8 mouse cellular contexts compared by ENCODE assay signal in genomic region chr6:5442316-5443085, GRCm38 (mm10). TPM values are rescaled to one million over a fixed set of nuclear protein-coding genes. Genes with fewer than 3 reads are reported as not detected.
DNase-seq lines count a peak whose midpoint lies in the region; ATAC-seq lines count a peak whose summit lies in the region.

No protein-coding gene starts in this region.

- no peaks in the 10 kb centered on the region for H3K27me3 ChIP-seq in intestine, embryonic 14.5 days (replicated peaks; ENCODE audit: control insufficient read depth, insufficient read depth, low read length)
- H3K27me3 ChIP-seq in limb, embryonic 15.5 days: no peaks in the 10 kb centered on the region
- H3K27me3 ChIP-seq in neural tube, embryonic 13.5 days: no peaks in the 10 kb centered on the region

- peaks cover 13% of the 10 kb centered on the region; the same call in 1 of the 2 replicates for H3K4me1 ChIP-seq in intestine, embryonic 14.5 days (replicated peaks; ENCODE audit: control insufficient read depth, insufficient read depth, low read length)
- peaks cover 12% of the 10 kb centered on the region for H3K4me1 ChIP-seq in limb, embryonic 15.5 days
- peaks cover 11% of the 10 kb centered on the region; the same call in 1 of the 2 replicates for H3K4me1 ChIP-seq in neural tube, embryonic 13.5 days (replicated peaks)

- ATAC-seq in intestine, embryonic 14.5 days (replicated peaks; ENCODE audit: low FRiP score, low TSS enrichment, low read depth): peak; percentile 55; the same call in 1 of the 2 replicates
- no peak for ATAC-seq in limb, embryonic 15.5 days (ENCODE audit: insufficient number of reproducible peaks, low FRiP score, low TSS enrichment, low read depth)
- no peak for ATAC-seq in neural tube, embryonic 13.5 days (ENCODE audit: low read depth)

- WGBS in intestine, embryonic 14.5 days: 7% methylated on average over 14 of the region's 14 CpGs
- WGBS in limb, embryonic 15.5 days: 8% methylated on average over 13 of the region's 14 CpGs
- 18% methylated on average over 14 of the region's 14 CpGs for WGBS in neural tube, embryonic 13.5 days

- H3K9me3 ChIP-seq in intestine, embryonic 14.5 days (ENCODE audit: control insufficient read depth, low read length): no peaks in the 10 kb centered on the region
- H3K9me3 ChIP-seq in limb, embryonic 15.5 days: no peaks in the 10 kb centered on the region
- no peaks in the 10 kb centered on the region for H3K9me3 ChIP-seq in neural tube, embryonic 13.5 days

- no peak overlapping the region for H3K9ac ChIP-seq in intestine, embryonic 14.5 days (ENCODE audit: low read length)
- H3K9ac ChIP-seq in limb, embryonic 15.5 days: no peak overlapping the region
- no peak overlapping the region for H3K9ac ChIP-seq in neural tube, embryonic 13.5 days

- no peaks in the 10 kb centered on the region for H3K36me3 ChIP-seq in intestine, embryonic 14.5 days (ENCODE audit: control insufficient read depth, insufficient read depth, low read length)
- H3K36me3 ChIP-seq in limb, embryonic 15.5 days: no peaks in the 10 kb centered on the region
- no peaks in the 10 kb centered on the region for H3K36me3 ChIP-seq in neural tube, embryonic 13.5 days

- H3K4me3 ChIP-seq in intestine, embryonic 14.5 days (ENCODE audit: low read depth, low read length): no peak overlapping the region
- no peak overlapping the region for H3K4me3 ChIP-seq in limb, embryonic 15.5 days
- H3K4me3 ChIP-seq in neural tube, embryonic 13.5 days: no peak overlapping the region

- no peak overlapping the region for H3K27ac ChIP-seq in intestine, embryonic 14.5 days (ENCODE audit: low read depth)
- no peak overlapping the region for H3K27ac ChIP-seq in limb, embryonic 15.5 days
- no peak overlapping the region for H3K27ac ChIP-seq in neural tube, embryonic 13.5 days (replicated peaks)

- peak; percentile 9 for DNase-seq in kidney, adult 11 months
- no peak for DNase-seq in kidney, adult 8-10 months
- DNase-seq in brain, adult 2 months (ENCODE audit: low read depth, low spot score): peak; percentile 86
- DNase-seq in gastrocnemius, adult 8-10 months (ENCODE audit: low spot score in 2 of 2): peak; percentile 23 to 33
- DNase-seq in intestine, embryonic 14.5 days (ENCODE audit: low spot score): peak; percentile 53
- no peak for DNase-seq in thymus, adult 18-20 months

- peak overlapping the region; percentile 7; the same call in 1 of the 2 replicates for H3K4me2 ChIP-seq in intestine, embryonic 14.5 days (ENCODE audit: low read length)
- peak overlapping the region; percentile 31 for H3K4me2 ChIP-seq in limb, embryonic 15.5 days
- H3K4me2 ChIP-seq in neural tube, embryonic 13.5 days: peak overlapping the region; percentile 21

RNA-seq across cellular contexts. Expression of gene Pdk4, which starts 53.6 kb away (rescaled TPM):
- 100 to 1,000 TPM; 401 to 730 (median 519) TPM for total RNA-seq in gastrocnemius, adult 8-10 months (2022)
- polyA plus RNA-seq in intestine, embryonic 14.5 days (2014; fragmentation: Nextera tagmentation; extraction: Ambion mirVana): 1.5 and 2.0 TPM in 2 replicates
- polyA plus RNA-seq in limb, embryonic 15.5 days (2015; fragmentation: Nextera tagmentation; extraction: Ambion mirVana): 2.2 and 7.5 TPM in 2 replicates
- 0.92 and 1.4 TPM in 2 replicates for polyA plus RNA-seq in neural tube, embryonic 13.5 days (2015; fragmentation: Nextera tagmentation; extraction: Ambion mirVana)

RNA-seq across cellular contexts. Expression of gene Asb4, which starts 59.3 kb away (rescaled TPM):
- total RNA-seq in gastrocnemius, adult 8-10 months (2022): 10 to 100 TPM in 2 of 4 experiments, 1 to 10 TPM in 2; 8.2 to 16.9 (median 11.2) TPM
- polyA plus RNA-seq in intestine, embryonic 14.5 days (2014; fragmentation: Nextera tagmentation; extraction: Ambion mirVana): 28.5 and 32.0 TPM in 2 replicates
- polyA plus RNA-seq in limb, embryonic 15.5 days (2015; fragmentation: Nextera tagmentation; extraction: Ambion mirVana): 21.3 and 28.5 TPM in 2 replicates
- polyA plus RNA-seq in neural tube, embryonic 13.5 days (2015; fragmentation: Nextera tagmentation; extraction: Ambion mirVana): 10.4 and 13.8 TPM in 2 replicates

Comparison
In these comparisons a context has a peak if more than half of its experiments do, and no peak if none do; other contexts are left out.
1. DNase-seq: peak in kidney, adult 11 months (single experiment), brain, adult 2 months (single experiment), gastrocnemius, adult 8-10 months (2 of 2) and intestine, embryonic 14.5 days (single experiment); none in kidney, adult 8-10 months (0 of 2) and thymus, adult 18-20 months (0 of 2).
2. Peak in every context shown above with its lines, with median percentiles within 50 percentile points of each other: H3K4me2 ChIP-seq.